Mouse (Mus musculus) midbrain, embryonic 10.5 days (tissue): ENCODE results near the gene Vasp. TPM values are rescaled to one million over a fixed set of nuclear protein-coding genes. Genes with fewer than 3 reads are reported as not detected.

Experiments used
- DNase-seq: peaks from one replicate; pipeline ENCODE4 v3.0.0-alpha.2; 2017; ENCODE audit warnings: low spot score
- H3K27ac ChIP-seq: fragments of 300-500 bp; sonication (generic); replicated peaks from 2 replicates; pipeline ENCODE4 v1.5.1; 2016; ENCODE audit warnings: mild to moderate bottlenecking
- H3K27me3 ChIP-seq: fragments of 300-500 bp; sonication (generic); 2 replicates; pipeline ENCODE4 v1.6.1; 2016; ENCODE audit warnings: low read depth, mild to moderate bottlenecking; ENCODE audit not compliant: poor library complexity, severe bottlenecking
- H3K36me3 ChIP-seq: fragments of 300-500 bp; sonication (generic); 2 replicates; pipeline ENCODE4 v1.6.1; 2016; ENCODE audit warnings: mild to moderate bottlenecking, moderate library complexity
- H3K4me1 ChIP-seq: fragments of 300-500 bp; sonication (generic); 2 replicates; pipeline ENCODE4 v1.6.1; 2016
- H3K4me3 ChIP-seq: fragments of 300-500 bp; sonication (generic); 2 replicates; pipeline ENCODE4 v1.5.1; 2016; ENCODE audit warnings: mild to moderate bottlenecking, moderate library complexity
- H3K9me3 ChIP-seq: fragments of 300-500 bp; sonication (generic); replicated peaks from 2 replicates; pipeline ENCODE4 v1.6.1; 2016; ENCODE audit warnings: mild to moderate bottlenecking
- WGBS: fragments of 180-500 bp; shearing (Covaris S2); methylation state at CpG from one replicate; pipeline ENCODE4 v1.1.7; 2016; 5-methylcytosine and 5-hydroxymethylcytosine counted together
- polyA plus RNA-seq: library from polyadenylated mRNA; unstranded; fragments of >200 nt; fragmentation: Nextera tagmentation; extraction: Ambion mirVana; gene quantifications from 2 replicates; pipeline ENCODE4 v1.2.1, GENCODE M21; 2016

Vasp gene
- polyA plus RNA-seq, 1 experiment from 2014 or later = 52.7 TPM

GRCm38 (mm10) chr7:19308454-19309277 lies 37.0 kb upstream of the Vasp start:
- no peaks in the 10 kb centered on the region for H3K9me3 ChIP-seq
- H3K36me3 ChIP-seq = no peaks in the 10 kb centered on the region
- peaks cover 67% of the 10 kb centered on the region for H3K27me3 ChIP-seq
- WGBS = under 1% methylated on average over 58 of the region's 58 CpGs
- H3K27ac ChIP-seq = peak overlapping the region; percentile 47
- H3K4me3 ChIP-seq = peak overlapping the region; percentile 80
- DNase-seq = peak; percentile 98
- H3K4me1 ChIP-seq = peaks cover 49% of the 10 kb centered on the region

- Histone ChIP-seq H3K36me3 (no peaks in the 10 kb centered on the region), H3K4me1 (peaks cover 52% of the 10 kb centered on the region), H3K9me3 (no peaks in the 10 kb centered on the region), H3K27me3 (peaks cover 68% of the 10 kb centered on the region), H3K27ac (peak overlapping the region; percentile 47), H3K4me3 (peak overlapping the region; percentile 80)
- WGBS = 2% methylated on average over 18 of the region's 18 CpGs
- peak; percentile 59 for DNase-seq
Observed at GRCm38 (mm10) chr7:19307739-19308453, 36.3 kb upstream of the Vasp start.

- Histone ChIP-seq H3K4me1 (peaks cover 56% of the 10 kb centered on the region), H3K36me3 (no peaks in the 10 kb centered on the region), H3K4me3 (peak overlapping the region; percentile 80), H3K9me3 (no peaks in the 10 kb centered on the region), H3K27me3 (peaks cover 74% of the 10 kb centered on the region), H3K27ac (no peak overlapping the region)
- no peak for DNase-seq
- WGBS = 68% methylated on average over 25 of the region's 25 CpGs
Observed at GRCm38 (mm10) chr7:19306819-19307738, 35.5 kb upstream of the Vasp start.

- Histone ChIP-seq H3K9me3 (no peaks in the 10 kb centered on the region), H3K27ac (no peak overlapping the region), H3K4me1 (peaks cover 64% of the 10 kb centered on the region), H3K27me3 (peaks cover 75% of the 10 kb centered on the region), H3K4me3 (peak overlapping the region; percentile 16; the same call in 1 of the 2 replicates), H3K36me3 (no peaks in the 10 kb centered on the region)
- 52% methylated on average over 16 of the region's 16 CpGs for WGBS
- DNase-seq = no peak
Observed at GRCm38 (mm10) chr7:19305796-19306765, 34.5 kb upstream of the Vasp start.

- H3K36me3 ChIP-seq = no peaks in the 10 kb centered on the region
- 5% methylated on average over 6 of the region's 6 CpGs for WGBS
- H3K27ac ChIP-seq = no peak overlapping the region
- H3K4me3 ChIP-seq = peak overlapping the region; percentile 49
- no peak for DNase-seq
- peaks cover 63% of the 10 kb centered on the region for H3K4me1 ChIP-seq
- peaks cover 75% of the 10 kb centered on the region for H3K27me3 ChIP-seq
- no peaks in the 10 kb centered on the region for H3K9me3 ChIP-seq
Observed at GRCm38 (mm10) chr7:19305413-19305735, 33.8 kb upstream of the Vasp start.

- Histone ChIP-seq H3K27me3 (peaks cover 75% of the 10 kb centered on the region), H3K9me3 (no peaks in the 10 kb centered on the region), H3K4me1 (peaks cover 60% of the 10 kb centered on the region), H3K4me3 (peak overlapping the region; percentile 49), H3K27ac (no peak overlapping the region), H3K36me3 (no peaks in the 10 kb centered on the region)
- 2% methylated on average over 48 of the region's 48 CpGs for WGBS
- DNase-seq = peak; percentile 44
Observed at GRCm38 (mm10) chr7:19304501-19305412, 33.1 kb upstream of the Vasp start.

- WGBS = under 1% methylated on average over 16 of the region's 16 CpGs
- DNase-seq = peak; percentile 88
- H3K4me1 ChIP-seq = peaks cover 51% of the 10 kb centered on the region
- H3K4me3 ChIP-seq = peak overlapping the region; percentile 49
- no peak overlapping the region; the same call in 1 of the 2 replicates for H3K27ac ChIP-seq
- H3K36me3 ChIP-seq = no peaks in the 10 kb centered on the region
- peaks cover 67% of the 10 kb centered on the region for H3K27me3 ChIP-seq
- H3K9me3 ChIP-seq = no peaks in the 10 kb centered on the region
Observed at GRCm38 (mm10) chr7:19303770-19304169, 32.2 kb upstream of the Vasp start.

- Histone ChIP-seq H3K27me3 (peaks cover 67% of the 10 kb centered on the region), H3K4me3 (no peak overlapping the region), H3K36me3 (no peaks in the 10 kb centered on the region), H3K9me3 (no peaks in the 10 kb centered on the region), H3K27ac (no peak overlapping the region), H3K4me1 (peaks cover 44% of the 10 kb centered on the region)
- 77% methylated on average over 12 of the region's 12 CpGs for WGBS
- no peak for DNase-seq
Observed at GRCm38 (mm10) chr7:19303046-19303305, 31.4 kb upstream of the Vasp start.

- H3K4me3 ChIP-seq = peak overlapping the region; percentile 55
- no peaks in the 10 kb centered on the region for H3K36me3 ChIP-seq
- WGBS = 51% methylated on average over 13 of the region's 13 CpGs
- peaks cover 39% of the 10 kb centered on the region for H3K4me1 ChIP-seq
- H3K27ac ChIP-seq = no peak overlapping the region
- DNase-seq = no peak
- H3K27me3 ChIP-seq = peaks cover 62% of the 10 kb centered on the region
- no peaks in the 10 kb centered on the region for H3K9me3 ChIP-seq
Observed at GRCm38 (mm10) chr7:19302264-19303045, 30.8 kb upstream of the Vasp start.

- no peaks in the 10 kb centered on the region for H3K36me3 ChIP-seq
Observed at GRCm38 (mm10) chr7:19301461-19302263, 30.0 kb upstream of the Vasp start.

More at GRCm38 (mm10) chr7:19301461-19302263, 30.0 kb upstream of the Vasp start:
- Histone ChIP-seq H3K4me3 (peak overlapping the region; percentile 55), H3K27ac (no peak overlapping the region), H3K9me3 (no peaks in the 10 kb centered on the region), H3K27me3 (peaks cover 54% of the 10 kb centered on the region), H3K4me1 (peaks cover 37% of the 10 kb centered on the region)
- no peak for DNase-seq
- WGBS = 10% methylated on average over 16 of the region's 16 CpGs
